Mouse (Mus musculus) MEL (cell line): ENCODE measurements around the gene Plekhf1. TPM values are rescaled to one million over a fixed set of nuclear protein-coding genes. Genes with fewer than 3 reads are reported as not detected.

Source experiments
- DNase-seq: peaks from one replicate; pipeline ENCODE4 v3.0.0; 2011; ENCODE audit warnings: low read depth, low spot score
- H3K27ac ChIP-seq: 2 replicates; pipeline ENCODE4 v1.5.1; 2012; ENCODE audit warnings: low read depth, mild to moderate bottlenecking, control low read depth, low read length, moderate library complexity; ENCODE audit not compliant: control insufficient read depth
- H3K27me3 ChIP-seq, 2 experiments: fragments of 150-350 bp in 1 of 2; sonication (generic) in 1 of 2; 2 replicates each; pipeline ENCODE4 v1.6.1; 2012; ENCODE audit warnings: low read length in 2 of 2, mild to moderate bottlenecking in 2 of 2, improper control_type of control experiment in 1 of 2, moderate library complexity in 1 of 2; ENCODE audit not compliant: insufficient read depth in 2 of 2, control insufficient read depth in 1 of 2
- H3K36me3 ChIP-seq, 2 experiments: 2 replicates each; pipeline ENCODE4 v1.6.1; 2012 to 2014; ENCODE audit warnings: low read length in 2 of 2, improper control_type of control experiment in 1 of 2, inconsistent platforms in 1 of 2, mild to moderate bottlenecking in 1 of 2; ENCODE audit not compliant: insufficient read depth in 2 of 2, control insufficient read depth in 1 of 2
- H3K4me1 ChIP-seq, 2 experiments: fragments of 150-350 bp in 1 of 2; sonication (generic) in 1 of 2; 2 replicates each; pipeline ENCODE4 v1.6.1; 2012; ENCODE audit warnings: low read length in 2 of 2, improper control_type of control experiment in 1 of 2, mild to moderate bottlenecking in 1 of 2; ENCODE audit not compliant: insufficient read depth in 2 of 2, control insufficient read depth in 1 of 2
- H3K4me3 ChIP-seq, 2 experiments: fragments of 150-350 bp in 1 of 2; sonication (generic) in 1 of 2; 2 replicates each; pipeline ENCODE4 v1.5.1; 2012; ENCODE audit warnings: low read depth in 2 of 2, low read length in 2 of 2, mild to moderate bottlenecking in 2 of 2, moderate library complexity in 2 of 2, control low read depth in 1 of 2, improper control_type of control experiment in 1 of 2; ENCODE audit not compliant: control insufficient read depth in 1 of 2, insufficient read depth in 1 of 2
- H3K79me2 ChIP-seq: 2 replicates; pipeline ENCODE4 v1.6.1; 2012; ENCODE audit warnings: mild to moderate bottlenecking, low read length, moderate library complexity; ENCODE audit not compliant: control insufficient read depth, poor library complexity, insufficient read depth
- H3K9ac ChIP-seq: 2 replicates; pipeline ENCODE4 v1.6.1; 2012; ENCODE audit warnings: low read depth, mild to moderate bottlenecking, control low read depth, low read length, moderate library complexity; ENCODE audit not compliant: control insufficient read depth, poor library complexity, severe bottlenecking
- H3K9me3 ChIP-seq: fragments of 150-350 bp; sonication (generic); replicated peaks from 2 replicates; pipeline ENCODE4 v1.6.1; 2012; ENCODE audit warnings: mild to moderate bottlenecking, low read length, improper control_type of control experiment, moderate library complexity; ENCODE audit not compliant: insufficient read depth
- BHLHE40 ChIP-seq: IDR thresholded peaks from 2 replicates; pipeline ENCODE4 v1.6.1; 2012; ENCODE audit warnings: low read depth, mild to moderate bottlenecking, inconsistent platforms, low read length, improper control_type of control experiment, borderline replicate concordance
- CHD2 ChIP-seq: IDR thresholded peaks from 2 replicates; pipeline ENCODE4 v1.6.1; 2011; ENCODE audit warnings: low read length, improper control_type of control experiment
- CTCF ChIP-seq, 3 experiments: IDR thresholded peaks in 2 of 3; conservative IDR thresholded peaks in 1 of 3; 2 replicates each; pipeline ENCODE4 v1.5.1; 2011 to 2012; ENCODE audit warnings: low read length in 3 of 3, low read depth in 2 of 3, mild to moderate bottlenecking in 2 of 3, improper control_type of control experiment in 1 of 3, inconsistent platforms in 1 of 3, mixed read lengths in 1 of 3, moderate library complexity in 1 of 3; ENCODE audit not compliant: control insufficient read depth in 1 of 3, insufficient read depth in 1 of 3, poor library complexity in 1 of 3, severe bottlenecking in 1 of 3
- ELF1 ChIP-seq: IDR thresholded peaks from 2 replicates; pipeline ENCODE4 v1.6.1; 2014; ENCODE audit warnings: low read depth, mild to moderate bottlenecking, inconsistent platforms, low read length, improper control_type of control experiment, moderate library complexity
- EP300 ChIP-seq, 2 experiments: IDR thresholded peaks; 2 replicates each; pipeline ENCODE4 v1.6.1; 2011; ENCODE audit warnings: improper control_type of control experiment in 2 of 2, low read length in 2 of 2, low read depth in 1 of 2, mild to moderate bottlenecking in 1 of 2
- GABPA ChIP-seq: IDR thresholded peaks from 2 replicates; pipeline ENCODE4 v1.6.1; 2012; ENCODE audit warnings: low read depth, mild to moderate bottlenecking, inconsistent platforms, low read length, improper control_type of control experiment, moderate library complexity
- GATA1 ChIP-seq: IDR thresholded peaks from 2 replicates; pipeline ENCODE4 v1.6.1; 2011; ENCODE audit warnings: low read depth, low read length, improper control_type of control experiment
- HCFC1 ChIP-seq: IDR thresholded peaks from 2 replicates; pipeline ENCODE4 v1.6.1; 2012; ENCODE audit warnings: low read depth, mild to moderate bottlenecking, inconsistent platforms, low read length, improper control_type of control experiment, moderate library complexity
- JUND ChIP-seq: IDR thresholded peaks from 2 replicates; pipeline ENCODE4 v1.6.1; 2011; ENCODE audit warnings: low read depth, mild to moderate bottlenecking, improper control_type of control experiment, low read length
- KAT2A ChIP-seq: conservative IDR thresholded peaks from 2 replicates; pipeline ENCODE4 v1.6.1; 2012; ENCODE audit warnings: low read depth, low read length, improper control_type of control experiment, inconsistent platforms
- MAFK ChIP-seq: IDR thresholded peaks from 2 replicates; pipeline ENCODE4 v1.6.1; 2011; ENCODE audit warnings: low read depth, mild to moderate bottlenecking, low read length, improper control_type of control experiment, borderline replicate concordance
- MAX ChIP-seq: IDR thresholded peaks from 2 replicates; pipeline ENCODE4 v1.6.1; 2011; ENCODE audit warnings: low read length, improper control_type of control experiment
- MAZ ChIP-seq: IDR thresholded peaks from 2 replicates; pipeline ENCODE4 v1.6.1; 2012; ENCODE audit warnings: low read depth, mild to moderate bottlenecking, inconsistent platforms, low read length, improper control_type of control experiment
- MEF2A ChIP-seq: IDR thresholded peaks from 2 replicates; pipeline ENCODE4 v1.6.1; 2014; ENCODE audit warnings: low read depth, mild to moderate bottlenecking, inconsistent platforms, low read length, improper control_type of control experiment; ENCODE audit not compliant: poor library complexity, insufficient replicate concordance, severe bottlenecking; ENCODE audit errors: extremely low read depth
- MXI1 ChIP-seq: IDR thresholded peaks from 2 replicates; pipeline ENCODE4 v1.6.1; 2011; ENCODE audit warnings: mild to moderate bottlenecking, low read depth, low read length, improper control_type of control experiment
- MYB ChIP-seq: IDR thresholded peaks from 2 replicates; pipeline ENCODE4 v1.6.1; 2011; ENCODE audit warnings: mild to moderate bottlenecking, low read depth, low read length, improper control_type of control experiment
- MYC ChIP-seq: IDR thresholded peaks from 2 replicates; pipeline ENCODE4 v1.6.1; 2011; ENCODE audit warnings: low read depth, mild to moderate bottlenecking, low read length, improper control_type of control experiment, moderate library complexity
- NELFE ChIP-seq: IDR thresholded peaks from 2 replicates; pipeline ENCODE4 v1.6.1; 2011; ENCODE audit warnings: low read depth, low read length, improper control_type of control experiment
- POLR2AphosphoS5 ChIP-seq: IDR thresholded peaks from 2 replicates; pipeline ENCODE4 v1.6.1; 2012; ENCODE audit warnings: low read depth, borderline replicate concordance, mild to moderate bottlenecking, inconsistent platforms, low read length, moderate library complexity, mixed read lengths
- RAD21 ChIP-seq: IDR thresholded peaks from 2 replicates; pipeline ENCODE4 v1.6.1; 2011; ENCODE audit warnings: mild to moderate bottlenecking, low read depth, low read length, improper control_type of control experiment
- SIN3A ChIP-seq: IDR thresholded peaks from 2 replicates; pipeline ENCODE4 v1.6.1; 2012; ENCODE audit warnings: low read length, improper control_type of control experiment, inconsistent platforms
- SMC3 ChIP-seq: IDR thresholded peaks from 2 replicates; pipeline ENCODE4 v1.6.1; 2011; ENCODE audit warnings: low read depth, low read length, improper control_type of control experiment
- TAL1 ChIP-seq: IDR thresholded peaks from 2 replicates; pipeline ENCODE4 v1.6.1; 2012; ENCODE audit warnings: mild to moderate bottlenecking, inconsistent platforms, low read length, moderate library complexity, mixed read lengths
- TBP ChIP-seq: IDR thresholded peaks from 2 replicates; pipeline ENCODE4 v1.8.0; 2011; ENCODE audit warnings: low read depth, low read length, improper control_type of control experiment
- USF1 ChIP-seq: IDR thresholded peaks from 2 replicates; pipeline ENCODE4 v1.6.1; 2014; ENCODE audit warnings: low read depth, mild to moderate bottlenecking, inconsistent platforms, low read length, improper control_type of control experiment, moderate library complexity
- ZC3H11A ChIP-seq: IDR thresholded peaks from 2 replicates; pipeline ENCODE4 v1.6.1; 2012; ENCODE audit warnings: low read depth, mild to moderate bottlenecking, inconsistent platforms, low read length, improper control_type of control experiment
- ZNF384 ChIP-seq: IDR thresholded peaks from 2 replicates; pipeline ENCODE4 v1.6.1; 2012; ENCODE audit warnings: low read depth, mild to moderate bottlenecking, inconsistent platforms, low read length, improper control_type of control experiment
- polyA plus RNA-seq, 2 experiments: library from polyadenylated mRNA; stranded (reverse) in 1 of 2; unstranded in 1 of 2; fragments of >175 nt in 1 of 2; fragments of >200 nt in 1 of 2; gene quantifications; 2 replicates each; pipeline versions ENCODE4 v1.2.1 to v1.2.4; 2012; ENCODE audit warnings: low replicate concordance in 2 of 2, low read depth in 1 of 2; ENCODE audit not compliant: insufficient read length in 2 of 2, insufficient read depth in 1 of 2, missing spikeins in 1 of 2
- total RNA-seq: library from RNA; depleted of rRNA; stranded (reverse); fragments of 300-350 nt; gene quantifications from 2 replicates; pipeline ENCODE4 v1.2.3, GENCODE M21; 2012

Gene Plekhf1
- total and polyA plus RNA-seq, 3 experiments, result 0.89 to 1.7 TPM; not detected in 1

GRCm38 (mm10) chr7:38267006-38267680 is 39.3 kb upstream of the Plekhf1 start:
- H3K27me3 ChIP-seq, result no peaks in the 10 kb centered on the region
- no peak overlapping the region for H3K27ac ChIP-seq
- H3K4me1 ChIP-seq, result 0 out of 4 replicates have a peak, but pooled peaks cover 0 to 2% of the 10 kb centered on the region in 2 experiments
- peaks cover 13% of the 10 kb centered on the region for H3K79me2 ChIP-seq
- H3K9me3 ChIP-seq, result no peaks in the 10 kb centered on the region
- peak; percentile 55 for DNase-seq
- H3K4me3 ChIP-seq, result no peak overlapping the region
- TF ChIP-seq GATA1, result no peak
- TF ChIP-seq ZNF384, result no peak
- TF ChIP-seq USF1, result no peak
- no peak for TF ChIP-seq MEF2A
- no peak for TF ChIP-seq MAZ
- TF ChIP-seq KAT2A, result no peak
- TF ChIP-seq SIN3A, result no peak
- TF ChIP-seq MYC, result no peak
- no peak for TF ChIP-seq JUND
- TF ChIP-seq MAX, result no peak
- TF ChIP-seq CTCF (IDR thresholded peaks at IDR 0.05 in 2 of 3, conservative IDR thresholded peaks at IDR 0.05 in 1 of 3; ENCODE audit: control insufficient read depth in 1 of 3, insufficient read depth in 1 of 3, low read depth in 2 of 3, low read length in 3 of 3, poor library complexity in 1 of 3, severe bottlenecking in 1 of 3), result peak in 2 of 3 experiments; percentile 46 to 59; a peak in 5 of 6 replicates
- no peak for TF ChIP-seq CHD2
- TF ChIP-seq EP300 (IDR thresholded peaks at IDR 0.05; ENCODE audit: low read depth in 1 of 2, low read length in 2 of 2), result no peak
- no peak for TF ChIP-seq POLR2AphosphoS5
- no peak for TF ChIP-seq MXI1
- TF ChIP-seq ELF1, result no peak
- TF ChIP-seq RAD21, result peak; percentile 36
- no peak for TF ChIP-seq BHLHE40
- TF ChIP-seq TBP, result no peak
- no peak for TF ChIP-seq TAL1
- TF ChIP-seq SMC3, result peak; percentile 30
- H3K36me3 ChIP-seq, result peaks cover 0 to 4% of the 10 kb centered on the region in 2 experiments; a peak in 2 of 4 replicates
- H3K9ac ChIP-seq, result no peak overlapping the region

GRCm38 (mm10) chr7:38262406-38262805 is 34.6 kb upstream of the Plekhf1 start:
- Histone ChIP-seq H3K4me1 (no peaks in the 10 kb centered on the region), H3K27me3 (no peaks in the 10 kb centered on the region), H3K9ac (no peak overlapping the region), H3K79me2 (no peaks in the 10 kb centered on the region), H3K4me3 (no peak overlapping the region), H3K36me3 (no peaks in the 10 kb centered on the region; a peak in 1 of 4 replicates), H3K9me3 (no peaks in the 10 kb centered on the region), H3K27ac (no peak overlapping the region)
- no peak for TF ChIP-seq MAFK
- TF ChIP-seq ZC3H11A, result no peak
- no peak for TF ChIP-seq SIN3A
- TF ChIP-seq NELFE, result no peak
- TF ChIP-seq MEF2A, result no peak
- TF ChIP-seq MYB, result no peak
- TF ChIP-seq ZNF384, result no peak
- no peak for TF ChIP-seq GABPA
- no peak for TF ChIP-seq TAL1
- no peak for TF ChIP-seq TBP
- no peak for TF ChIP-seq HCFC1
- no peak for TF ChIP-seq KAT2A
- no peak for TF ChIP-seq RAD21
- no peak for DNase-seq
